Mouse (Mus musculus): ENCODE measurements around the gene Snx29. TPM values are rescaled to one million over a fixed set of nuclear protein-coding genes. Genes with fewer than 3 reads are reported as not detected.

The Snx29 gene
- total RNA-seq, 2 experiments from 2014 or later: 32.1 to 33.4 TPM

- intact Hi-C loops (cut with DNase I): no loop called here
Observed at GRCm38 (mm10) chr16:11471246-11471645, 148.5 kb downstream of the Snx29 start.

GRCm38 (mm10) chr16:11472852-11473251 lies 150.1 kb downstream of the Snx29 start:
- intact Hi-C loops (cut with DNase I): no loop called here
- DNase-seq (ENCODE audit: extremely low spot score in 1 of 2, low spot score in 2 of 2): no peak

More at GRCm38 (mm10) chr16:11471246-11471645, 148.5 kb downstream of the Snx29 start:
- no peak for DNase-seq (ENCODE audit: extremely low spot score in 1 of 2, low spot score in 2 of 2)

- DNase-seq (ENCODE audit: extremely low spot score in 1 of 2, low spot score in 2 of 2): no peak
- intact Hi-C loops (cut with DNase I): no loop called here
Observed at GRCm38 (mm10) chr16:11473474-11473873, 150.8 kb downstream of the Snx29 start.

GRCm38 (mm10) chr16:11473893-11474505 lies 151.3 kb downstream of the Snx29 start:
- DNase-seq (ENCODE audit: extremely low spot score in 1 of 2, low spot score in 2 of 2): no peak
- intact Hi-C loops (cut with DNase I): no loop called here

GRCm38 (mm10) chr16:11475137-11475943 lies 152.6 kb downstream of the Snx29 start:
- no peak for DNase-seq (ENCODE audit: extremely low spot score in 1 of 2, low spot score in 2 of 2)
- intact Hi-C loops (cut with DNase I): no loop called here

GRCm38 (mm10) chr16:11476314-11476713 lies 153.6 kb downstream of the Snx29 start:
- no peak for DNase-seq (ENCODE audit: extremely low spot score in 1 of 2, low spot score in 2 of 2)
- intact Hi-C loops (cut with DNase I): no loop called here

GRCm38 (mm10) chr16:11476968-11477367 lies 154.3 kb downstream of the Snx29 start:
- DNase-seq (ENCODE audit: extremely low spot score in 1 of 2, low spot score in 2 of 2): no peak
- intact Hi-C loops (cut with DNase I): no loop called here

GRCm38 (mm10) chr16:11477591-11477990 lies 154.9 kb downstream of the Snx29 start:
- no peak for DNase-seq (ENCODE audit: extremely low spot score in 1 of 2, low spot score in 2 of 2)
- intact Hi-C loops (cut with DNase I): no loop called here

GRCm38 (mm10) chr16:11479605-11480004 lies 156.9 kb downstream of the Snx29 start:
- intact Hi-C loops (cut with DNase I): no loop called here
- no peak for DNase-seq (ENCODE audit: extremely low spot score in 1 of 2, low spot score in 2 of 2)

GRCm38 (mm10) chr16:11482189-11482588 lies 159.5 kb downstream of the Snx29 start:
- intact Hi-C loops (cut with DNase I): no loop called here

GRCm38 (mm10) chr16:11494895-11495294 lies 172.2 kb downstream of the Snx29 start:
- intact Hi-C loops (cut with DNase I): no loop called here
- no peak for DNase-seq (ENCODE audit: extremely low spot score in 1 of 2, low spot score in 2 of 2)

More at GRCm38 (mm10) chr16:11482189-11482588, 159.5 kb downstream of the Snx29 start:
- DNase-seq (ENCODE audit: extremely low spot score in 1 of 2, low spot score in 2 of 2): no peak

GRCm38 (mm10) chr16:11495923-11496616 lies 173.4 kb downstream of the Snx29 start:
- intact Hi-C loops (cut with DNase I): no loop called here
- DNase-seq (ENCODE audit: extremely low spot score in 1 of 2, low spot score in 2 of 2): no peak

GRCm38 (mm10) chr16:11496721-11497120 lies 174.0 kb downstream of the Snx29 start:
- intact Hi-C loops (cut with DNase I): no loop called here
- DNase-seq (ENCODE audit: extremely low spot score in 1 of 2, low spot score in 2 of 2): no peak

GRCm38 (mm10) chr16:11500061-11500460 lies 177.4 kb downstream of the Snx29 start:
- DNase-seq (ENCODE audit: extremely low spot score in 1 of 2, low spot score in 2 of 2): no peak
- intact Hi-C loops (cut with DNase I): no loop called here

- DNase-seq (ENCODE audit: extremely low spot score in 1 of 2, low spot score in 2 of 2): no peak
- intact Hi-C loops (cut with DNase I): no loop called here
Observed at GRCm38 (mm10) chr16:11501138-11501537, 178.4 kb downstream of the Snx29 start.

- no peak for DNase-seq (ENCODE audit: extremely low spot score in 1 of 2, low spot score in 2 of 2)
- intact Hi-C loops (cut with DNase I): no loop called here
Observed at GRCm38 (mm10) chr16:11501611-11502010, 178.9 kb downstream of the Snx29 start.

- no peak for DNase-seq (ENCODE audit: extremely low spot score in 1 of 2, low spot score in 2 of 2)
- intact Hi-C loops (cut with DNase I): no loop called here
Observed at GRCm38 (mm10) chr16:11504666-11505491, 182.2 kb downstream of the Snx29 start.

- DNase-seq (ENCODE audit: extremely low spot score in 1 of 2, low spot score in 2 of 2): peak; percentile 27 to 41
- intact Hi-C loops (cut with DNase I): no loop called here
Observed at GRCm38 (mm10) chr16:11505492-11506176, 182.9 kb downstream of the Snx29 start.

All from left cerebral cortex, postnatal 10 days (tissue).